Mouse (Mus musculus) midbrain, embryonic 14.5 days (tissue): ENCODE results near the gene Pla2g2c. TPM values are rescaled to one million over a fixed set of nuclear protein-coding genes. Genes with fewer than 3 reads are reported as not detected.

ENCODE experiments used
- ATAC-seq: fragments of 200-750 bp; cut with Nextera tagmentation; 2 replicates; pipeline ENCODE4 v1.8.0; 2017; ENCODE audit warnings: moderate number of reproducible peaks, moderate library complexity; ENCODE audit not compliant: low FRiP score, low TSS enrichment
- DNase-seq: peaks from one replicate; pipeline ENCODE4 v3.0.0-alpha.2; 2015
- H3K27ac ChIP-seq: fragments of 300-500 bp; sonication (generic); replicated peaks from 2 replicates; pipeline ENCODE4 v1.5.1; 2014; ENCODE audit warnings: mild to moderate bottlenecking, low read depth, low read length, moderate library complexity
- H3K27me3 ChIP-seq: fragments of 300-500 bp; sonication (generic); 2 replicates; pipeline ENCODE4 v1.6.1; 2014; ENCODE audit warnings: low read length, control low read depth, mixed read lengths; ENCODE audit not compliant: control insufficient read depth, insufficient read depth
- H3K36me3 ChIP-seq: fragments of 300-500 bp; sonication (generic); 2 replicates; pipeline ENCODE4 v1.6.1; 2014; ENCODE audit warnings: low read length, control low read depth; ENCODE audit not compliant: control insufficient read depth, insufficient read depth
- H3K4me1 ChIP-seq: fragments of 300-500 bp; sonication (generic); 2 replicates; pipeline ENCODE4 v1.6.1; 2014; ENCODE audit warnings: mild to moderate bottlenecking, antibody characterized with exemption, low read length, control low read depth; ENCODE audit not compliant: control insufficient read depth, insufficient read depth
- H3K4me2 ChIP-seq: fragments of 300-500 bp; sonication (generic); 2 replicates; pipeline ENCODE4 v1.6.1; 2014; ENCODE audit warnings: mild to moderate bottlenecking, low read length, moderate library complexity
- H3K4me3 ChIP-seq: fragments of 300-500 bp; sonication (generic); replicated peaks from 2 replicates; pipeline ENCODE4 v1.5.1; 2014; ENCODE audit warnings: low read depth, low read length
- H3K9ac ChIP-seq: fragments of 300-500 bp; sonication (generic); replicated peaks from 2 replicates; pipeline ENCODE4 v1.6.1; 2014; ENCODE audit warnings: mild to moderate bottlenecking, low read length, moderate library complexity
- H3K9me3 ChIP-seq: fragments of 300-500 bp; sonication (generic); 2 replicates; pipeline ENCODE4 v1.6.1; 2016; ENCODE audit warnings: low read length, control low read depth, mixed read lengths; ENCODE audit not compliant: control insufficient read depth
- WGBS: fragments of 180-500 bp; shearing (Covaris S2); extraction: QIAGEN DNeasy Blood & Tissue Kit; methylation state at CpG from one replicate; pipeline ENCODE4 v1.1.7; 2014; 5-methylcytosine and 5-hydroxymethylcytosine counted together
- polyA plus RNA-seq: library from polyadenylated mRNA; unstranded; fragments of >200 nt; fragmentation: Nextera tagmentation; extraction: Ambion mirVana; gene quantifications from 2 replicates; pipeline ENCODE4 v1.2.1, GENCODE M21; 2014

The Pla2g2c gene
- polyA plus RNA-seq, 1 experiment from 2014 or later: 0.83 TPM

DNA sequence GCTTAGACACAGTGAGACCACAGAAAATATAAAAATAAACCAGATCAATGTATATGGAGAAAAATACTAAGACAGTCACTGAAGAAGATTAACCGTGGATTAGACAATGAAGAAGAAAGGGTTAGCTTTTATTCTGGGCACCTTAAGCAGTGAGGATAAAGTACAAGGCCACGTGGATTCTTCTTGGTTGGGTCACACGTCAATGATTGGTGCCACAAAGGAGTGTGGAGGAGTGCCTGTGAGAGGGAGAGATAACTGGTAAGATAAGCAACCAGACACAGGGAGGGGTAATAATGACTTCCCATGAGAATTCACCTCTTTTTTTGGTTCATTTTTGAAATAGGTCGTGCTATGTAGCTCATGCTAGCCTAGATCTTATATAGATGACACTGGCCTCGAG lies 47.8 kb downstream of the Pla2g2c start:
- no peaks in the 10 kb centered on the region for H3K36me3 ChIP-seq
- DNase-seq (no peak), ATAC-seq (no peak)
- no peak overlapping the region for H3K27ac ChIP-seq
- no peaks in the 10 kb centered on the region for H3K9me3 ChIP-seq
- H3K4me2 ChIP-seq: no peak overlapping the region
- H3K27me3 ChIP-seq: no peaks in the 10 kb centered on the region
- no peak overlapping the region for H3K4me3 ChIP-seq
- H3K9ac ChIP-seq: no peak overlapping the region
- 82% methylated on average over 5 of the region's 5 CpGs for WGBS
- H3K4me1 ChIP-seq: no peaks in the 10 kb centered on the region

- WGBS: 91% methylated on average over 6 of the region's 6 CpGs
- Histone ChIP-seq H3K9me3 (no peaks in the 10 kb centered on the region), H3K4me3 (no peak within 1 kb of the TSS), H3K27me3 (no peaks in the 10 kb centered on the region), H3K9ac (no peak within 1 kb of the TSS), H3K36me3 (no peaks in the 10 kb centered on the region), H3K27ac (no peak within 1 kb of the TSS), H3K4me1 (no peaks in the 10 kb centered on the region), H3K4me2 (no peak within 1 kb of the TSS)
- ATAC-seq: no peak
- DNase-seq: no peak
Observed at GRCm38 (mm10) chr4:138775435-138775834, 50.8 kb downstream of the Pla2g2c start, which contains the start of gene Pla2g2d. Pla2g2d (plus strand) TSS chr4:138775735.

- no peak for ATAC-seq
- peak; percentile 58 for DNase-seq
- Histone ChIP-seq H3K4me1 (no peaks in the 10 kb centered on the region), H3K4me3 (no peak overlapping the region), H3K4me2 (no peak overlapping the region), H3K27ac (0 out of 2 replicates have a peak overlapping the region, but pooled peaks have one; percentile 1), H3K27me3 (no peaks in the 10 kb centered on the region), H3K9ac (no peak overlapping the region), H3K9me3 (no peaks in the 10 kb centered on the region), H3K36me3 (no peaks in the 10 kb centered on the region)
- 40% methylated on average over 20 of the region's 20 CpGs for WGBS
Observed at GRCm38 (mm10) chr4:138777417-138778407, 53.1 kb downstream of the Pla2g2c start.

DNA sequence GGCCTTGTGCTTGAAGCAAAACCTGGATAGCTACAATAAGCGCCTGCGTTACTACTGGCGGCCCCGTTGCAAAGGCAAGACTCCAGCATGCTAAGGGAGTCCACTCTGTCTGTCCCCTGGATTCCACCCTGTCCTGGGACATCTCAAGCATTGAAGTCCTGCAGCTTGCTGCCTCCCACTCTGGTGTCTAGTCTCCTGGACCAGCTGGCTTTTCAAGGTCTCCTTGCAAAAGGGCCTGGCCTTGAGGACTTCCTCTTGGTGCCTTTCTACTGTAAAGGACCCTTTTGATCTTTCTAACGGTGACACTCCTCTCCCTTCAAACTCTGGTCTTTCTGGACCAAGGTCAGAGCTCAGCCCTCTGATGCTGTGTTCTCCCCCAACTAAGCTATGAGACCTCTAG lies 55.7 kb downstream of the Pla2g2c start:
- no peaks in the 10 kb centered on the region for H3K4me1 ChIP-seq
- H3K4me2 ChIP-seq: no peak overlapping the region
- H3K27ac ChIP-seq: no peak overlapping the region
- DNase-seq: no peak
- H3K36me3 ChIP-seq: no peaks in the 10 kb centered on the region
- no peak for ATAC-seq
- H3K9ac ChIP-seq: no peak overlapping the region
- no peak overlapping the region for H3K4me3 ChIP-seq
- H3K9me3 ChIP-seq: no peaks in the 10 kb centered on the region
- WGBS: 94% methylated on average over 5 of the region's 5 CpGs
- no peaks in the 10 kb centered on the region for H3K27me3 ChIP-seq

DNA sequence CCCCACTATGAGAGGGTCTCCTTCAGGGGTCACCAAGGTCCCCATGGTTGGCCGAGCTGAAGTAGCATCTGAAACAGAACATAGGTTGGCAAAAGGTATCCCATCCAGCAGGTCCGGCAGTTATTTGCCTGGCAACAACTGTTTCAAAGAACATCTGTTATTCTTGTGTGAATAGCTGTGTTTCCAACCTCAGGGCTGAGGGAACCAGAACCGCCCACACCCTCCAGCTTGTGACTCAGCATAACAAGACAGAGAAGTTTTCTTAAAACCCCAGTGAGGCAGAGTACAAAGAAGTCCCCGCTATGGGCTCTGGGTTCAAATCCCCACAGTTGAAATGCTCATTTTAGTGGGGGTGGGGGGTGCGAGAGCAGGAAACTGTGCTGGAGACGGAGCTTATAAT lies 57.5 kb downstream of the Pla2g2c start:
- Histone ChIP-seq H3K4me2 (no peak overlapping the region), H3K27ac (no peak overlapping the region), H3K36me3 (no peaks in the 10 kb centered on the region), H3K9me3 (no peaks in the 10 kb centered on the region), H3K4me3 (no peak overlapping the region), H3K4me1 (no peaks in the 10 kb centered on the region), H3K27me3 (no peaks in the 10 kb centered on the region), H3K9ac (no peak overlapping the region)
- ATAC-seq (no peak), DNase-seq (no peak)
- WGBS: 84% methylated on average over 6 of the region's 6 CpGs

DNA sequence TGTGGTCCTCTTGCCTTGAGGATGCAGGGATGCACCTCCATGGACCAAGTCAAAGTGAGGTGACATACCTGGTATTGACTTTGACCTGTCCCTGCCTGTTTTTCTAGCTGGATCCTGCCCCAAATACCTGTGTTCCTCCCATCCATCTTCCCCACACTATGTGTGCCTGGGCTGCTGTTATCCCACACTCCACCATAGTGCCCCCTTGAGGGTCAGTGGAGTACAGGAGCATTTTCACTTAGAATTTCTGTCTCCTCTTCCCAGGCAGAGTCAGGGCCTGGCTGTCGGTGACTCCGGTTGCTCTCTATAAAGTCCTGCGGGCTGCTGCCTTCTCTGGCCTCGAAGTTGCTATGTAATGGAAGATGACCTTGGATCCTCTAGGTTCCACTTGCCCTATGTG lies 61.1 kb downstream of the Pla2g2c start:
- no peak overlapping the region for H3K4me3 ChIP-seq
- no peaks in the 10 kb centered on the region for H3K9me3 ChIP-seq
- H3K9ac ChIP-seq: no peak overlapping the region
- H3K27me3 ChIP-seq: no peaks in the 10 kb centered on the region
- whole genome bisulfite sequencing: 67% methylated on average over 4 of the region's 4 CpGs
- H3K4me1 ChIP-seq: no peaks in the 10 kb centered on the region
- ATAC-seq: no peak
- no peak for DNase-seq
- no peak overlapping the region for H3K4me2 ChIP-seq
- no peaks in the 10 kb centered on the region for H3K36me3 ChIP-seq
- H3K27ac ChIP-seq: no peak overlapping the region

GRCm38 (mm10) chr4:138786141-138786540 lies 61.5 kb downstream of the Pla2g2c start:
- whole genome bisulfite sequencing: 78% methylated on average over 4 of the region's 4 CpGs
- DNase-seq: no peak
- no peak overlapping the region for H3K9ac ChIP-seq
- no peaks in the 10 kb centered on the region for H3K9me3 ChIP-seq
- no peak overlapping the region for H3K4me2 ChIP-seq
- no peaks in the 10 kb centered on the region for H3K4me1 ChIP-seq
- H3K36me3 ChIP-seq: no peaks in the 10 kb centered on the region
- no peak overlapping the region for H3K4me3 ChIP-seq
- no peak overlapping the region for H3K27ac ChIP-seq
- H3K27me3 ChIP-seq: no peaks in the 10 kb centered on the region
- no peak for ATAC-seq

GRCm38 (mm10) chr4:138788381-138788780 lies 63.8 kb downstream of the Pla2g2c start:
- DNase-seq (no peak), ATAC-seq (no peak)
- Histone ChIP-seq H3K4me2 (no peak overlapping the region), H3K36me3 (no peaks in the 10 kb centered on the region), H3K4me1 (no peaks in the 10 kb centered on the region), H3K4me3 (no peak overlapping the region), H3K27me3 (no peaks in the 10 kb centered on the region), H3K9ac (no peak overlapping the region), H3K27ac (no peak overlapping the region), H3K9me3 (no peaks in the 10 kb centered on the region)
- WGBS: 89% methylated on average over 4 of the region's 4 CpGs

DNA sequence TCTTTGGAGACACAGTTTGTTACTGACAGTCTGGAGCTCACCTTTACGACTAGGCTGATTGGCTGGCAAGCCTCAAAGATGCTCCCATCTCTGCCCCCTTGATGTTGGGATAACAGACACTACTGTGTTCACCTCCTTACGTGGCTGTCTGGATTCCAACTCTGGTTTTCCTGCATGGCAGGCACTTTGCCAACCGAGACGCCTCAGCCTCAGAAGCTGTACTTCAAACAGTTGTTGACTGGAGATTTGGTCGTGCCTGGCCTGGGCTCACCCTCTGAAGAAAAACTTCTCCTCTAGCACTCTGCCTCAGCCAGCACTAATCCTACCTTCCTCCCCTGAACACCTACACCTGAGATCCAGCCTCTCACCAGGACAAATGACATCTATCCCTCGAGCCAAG lies 66.9 kb downstream of the Pla2g2c start:
- no peaks in the 10 kb centered on the region for H3K27me3 ChIP-seq
- no peak overlapping the region for H3K27ac ChIP-seq
- no peak overlapping the region for H3K4me2 ChIP-seq
- 74% methylated on average over 6 of the region's 6 CpGs for WGBS
- no peaks in the 10 kb centered on the region for H3K9me3 ChIP-seq
- H3K9ac ChIP-seq: no peak overlapping the region
- H3K4me3 ChIP-seq: no peak overlapping the region
- no peaks in the 10 kb centered on the region for H3K36me3 ChIP-seq
- no peak for ATAC-seq
- no peak for DNase-seq
- H3K4me1 ChIP-seq: no peaks in the 10 kb centered on the region
